Mouse (Mus musculus): ENCODE results near the gene Daam2. TPM values are rescaled to one million over a fixed set of nuclear protein-coding genes. Genes with fewer than 3 reads are reported as not detected.

Daam2 gene
- 1.1 and 1.7 TPM in 2 replicates for polyA plus RNA-seq (2015; fragmentation: Nextera tagmentation; extraction: Ambion mirVana)

DNA sequence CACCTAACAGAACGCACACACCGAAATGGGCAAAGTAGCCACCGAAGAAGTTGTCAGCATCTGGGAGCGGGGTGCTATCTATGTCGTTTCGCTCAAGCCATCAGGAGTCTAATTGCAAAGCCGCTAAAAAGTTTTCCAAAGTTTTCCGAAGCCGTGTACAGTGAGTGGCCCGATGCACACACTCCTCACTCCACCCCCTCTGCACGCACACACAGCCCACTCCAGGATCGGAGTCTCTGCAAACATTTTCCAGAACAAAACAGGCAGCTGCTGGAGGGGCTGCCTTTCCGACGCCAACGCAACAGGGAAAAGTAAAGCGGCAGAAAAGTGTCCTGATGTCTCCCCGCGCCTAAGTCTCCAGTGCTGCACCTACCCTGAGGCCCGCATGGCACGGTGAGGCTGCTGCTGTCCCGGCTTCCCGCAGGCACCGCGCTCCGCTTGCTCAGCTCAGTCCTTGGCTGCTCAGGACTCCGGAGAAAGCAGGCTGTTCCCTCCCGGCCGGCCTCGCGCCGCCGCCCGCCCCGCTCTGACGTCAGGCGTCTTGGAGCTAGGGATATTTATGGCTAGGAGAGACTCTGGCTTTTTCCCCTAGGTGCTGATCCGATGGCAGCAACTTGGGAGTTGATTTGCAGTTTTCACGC is at the start of gene Daam2:
TSS of gene Daam2 (minus strand) at position 514 of the 641 bp plus-strand sequence.

GRCm38 (mm10) chr17:49428239-49428688 is 135.9 kb downstream of the Daam2 start, which contains the start of gene Mocs1:
Mocs1 (plus strand) TSS chr17:49428362.

Other genes with a start within 250 kb of the Daam2 start
- gene Mocs1, start 136.0 kb downstream of the Daam2 start, polyA plus RNA-seq (2015; fragmentation: Nextera tagmentation; extraction: Ambion mirVana), result 3.5 and 6.0 TPM in 2 replicates
- gene Kif6, start 50.8 kb upstream of the Daam2 start, polyA plus RNA-seq (2015; fragmentation: Nextera tagmentation; extraction: Ambion mirVana), result 0.26 and 0.44 TPM in 2 replicates